Mouse (Mus musculus) mammary gland, adult 2 months (tissue): ENCODE results near the gene Tmem161b. TPM values are rescaled to one million over a fixed set of nuclear protein-coding genes. Genes with fewer than 3 reads are reported as not detected.

Source experiments
- polyA plus RNA-seq: library from polyadenylated mRNA; depleted of rRNA; stranded (reverse); fragments of >200 nt; gene quantifications from 2 replicates; pipeline ENCODE4 v1.2.3, GENCODE M21; 2012; ENCODE audit warnings: low replicate concordance; rRNA removed

Gene Tmem161b
- 1.3 and 6.6 TPM in 2 replicates for polyA plus RNA-seq

GRCm38 (mm10) chr13:84221820-84222681 lies at the start of gene Tmem161b:
Gene Tmem161b (plus strand): TSS chr13:84222296.

